Mouse (Mus musculus) gastrocnemius, postnatal 36 days (tissue): ENCODE measurements around the gene Snx32. TPM values are rescaled to one million over a fixed set of nuclear protein-coding genes. Genes with fewer than 3 reads are reported as not detected.

ENCODE experiments used
- DNase-seq, 2 experiments: peaks; one replicate each; pipeline ENCODE4 v3.0.0; 2022
- intact Hi-C: fragments of 180-260 bp; cut with DNase I; formaldehyde crosslinking; loops from one replicate; pipeline ENCODE4 v1.15.1; 2025
- total RNA-seq, 2 experiments: library from RNA; stranded (reverse); gene quantifications; 2 replicates each; pipeline ENCODE4 v1.2.3; 2021

Gene Snx32
- total RNA-seq, 2 experiments from 2014 or later, result 5.2 to 7.8 TPM

DNA sequence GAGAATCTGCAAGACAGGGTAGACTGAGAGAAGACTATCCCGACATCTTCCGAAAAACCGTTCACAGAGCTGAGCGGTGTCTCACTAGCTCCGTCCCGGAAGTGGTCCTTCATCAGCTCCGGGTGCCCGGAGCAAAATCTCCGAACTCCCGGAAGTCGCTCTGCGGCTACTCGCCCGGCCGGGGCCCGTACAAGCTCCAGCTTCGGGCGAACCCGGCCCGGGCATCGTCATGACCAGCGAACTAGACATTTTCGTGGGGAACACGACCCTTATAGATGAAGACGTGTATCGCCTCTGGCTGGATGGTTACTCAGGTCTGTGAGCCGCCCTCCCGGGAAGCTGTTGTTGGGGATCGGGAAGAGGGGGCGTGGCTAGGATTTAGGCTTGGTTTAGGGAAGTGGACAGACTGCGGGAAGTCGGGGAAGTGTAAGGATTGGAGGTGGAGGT lies 49.9 kb downstream of the Snx32 start, which contains the start of gene Fibp:
Fibp (plus strand) TSS at position 151 of the 447 bp plus-strand sequence.
- DNase-seq, result peak; percentile 78 to 89
- intact Hi-C loops, result loop anchor here (5.0 kb wide), 1 partner anchor 107 kb away; the partner anchor contains the start of gene Ap5b1

DNA sequence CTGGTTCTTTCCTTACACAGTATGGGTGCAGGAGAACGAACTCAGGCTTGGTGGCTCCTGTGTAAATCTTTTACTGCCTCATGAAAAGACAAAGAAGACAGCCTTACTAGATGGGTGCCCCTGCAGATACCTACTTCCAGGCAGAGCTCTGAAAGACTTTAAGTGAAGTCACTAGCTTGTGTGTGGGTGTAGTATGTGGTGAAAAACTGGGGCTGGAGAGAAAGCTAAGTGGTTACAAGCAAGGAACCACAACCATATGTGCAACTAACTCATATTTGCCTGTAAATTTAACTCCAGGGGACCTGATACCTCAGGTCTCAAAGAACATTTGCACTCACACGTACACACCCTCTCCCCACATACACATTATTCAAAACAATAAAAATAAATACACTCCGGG lies 50.4 kb downstream of the Snx32 start:
- no peak for DNase-seq
- intact Hi-C loops, result loop anchor here (5.0 kb wide), 1 partner anchor 107 kb away; the partner anchor contains the start of gene Ap5b1

- intact Hi-C loops, result no loop called here
- no peak for DNase-seq
These were observed 51.3 kb downstream of the Snx32 start for GRCm38 (mm10) chr19:5459019-5459418.

DNA sequence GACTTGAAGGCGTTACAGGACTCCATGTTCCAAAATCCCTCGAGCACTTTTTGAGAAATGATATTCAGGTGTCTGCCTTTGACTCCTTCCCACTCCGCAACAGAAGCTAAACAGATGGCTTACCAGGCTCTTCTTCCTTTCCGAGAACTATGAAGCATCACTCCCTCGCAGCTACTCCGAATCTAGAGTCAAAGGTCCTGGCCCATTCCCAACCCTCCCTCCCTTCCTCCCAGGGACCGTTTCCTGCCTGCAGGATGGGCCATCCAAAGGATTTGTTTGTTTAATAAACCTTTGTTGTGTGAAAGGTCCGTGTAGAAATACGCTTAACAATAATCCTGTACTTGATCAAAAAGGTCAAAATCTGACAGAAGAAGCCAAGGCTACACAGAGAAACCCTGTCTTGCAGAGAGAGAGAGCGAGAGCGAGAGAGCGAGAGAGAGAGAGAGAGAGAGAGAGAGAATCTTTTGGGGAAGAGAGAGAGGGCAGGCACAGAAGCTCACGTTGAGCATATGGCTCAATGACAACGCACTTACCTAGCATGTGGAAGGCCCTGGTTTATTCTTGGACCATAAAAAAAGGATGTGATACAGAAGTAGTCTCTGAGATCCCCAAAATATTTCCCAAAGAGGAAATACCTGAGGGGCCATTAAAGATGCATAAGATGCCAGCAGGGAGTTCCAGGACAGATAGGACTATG lies 52.4 kb downstream of the Snx32 start, which contains the start of gene Ccdc85b:
Ccdc85b (minus strand) TSS at position 149 of the 697 bp plus-strand sequence.
- intact Hi-C loops, result no loop called here

GRCm38 (mm10) chr19:5456922-5457745 lies 53.2 kb downstream of the Snx32 start:
- intact Hi-C loops, result no loop called here
- peak; percentile 91 to 93 for DNase-seq

More for the DNA sequence above, 52.4 kb downstream of the Snx32 start, which contains the start of gene Ccdc85b:
- DNase-seq, result no peak

DNA sequence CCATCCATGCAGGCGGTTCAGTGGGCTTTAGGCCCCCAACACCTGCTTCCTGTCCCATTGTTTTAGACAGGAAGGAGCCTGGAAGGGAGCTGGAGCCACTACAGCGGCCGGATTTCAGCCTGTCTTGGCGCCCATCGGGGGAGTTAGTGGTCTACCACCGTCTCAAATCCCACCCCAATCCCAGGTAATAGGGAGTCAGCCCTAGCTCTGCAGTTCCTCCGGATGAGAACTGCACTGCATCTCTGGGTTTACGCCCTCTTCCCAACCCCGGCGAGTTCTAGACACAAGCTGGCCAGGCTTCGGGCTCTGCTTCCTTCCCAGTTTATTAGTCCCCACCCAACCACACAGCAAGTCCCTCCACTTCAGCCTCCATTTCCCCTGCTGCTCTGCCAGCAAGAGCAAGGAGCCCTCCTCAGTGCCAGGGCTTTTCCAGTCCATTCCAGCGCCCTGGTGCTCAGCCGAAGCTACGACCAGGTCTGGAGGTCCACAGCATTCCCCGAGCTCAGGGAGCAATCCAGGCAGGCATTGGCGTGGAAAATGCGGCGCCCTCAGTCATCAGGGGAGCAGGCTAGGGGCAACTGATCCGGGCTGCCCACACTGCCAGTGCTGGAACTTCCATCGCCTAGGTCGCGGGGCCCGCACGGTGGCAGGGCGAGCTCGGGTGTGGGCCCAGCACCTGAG lies 54.0 kb downstream of the Snx32 start:
- DNase-seq, result no peak
- intact Hi-C loops, result no loop called here

DNA sequence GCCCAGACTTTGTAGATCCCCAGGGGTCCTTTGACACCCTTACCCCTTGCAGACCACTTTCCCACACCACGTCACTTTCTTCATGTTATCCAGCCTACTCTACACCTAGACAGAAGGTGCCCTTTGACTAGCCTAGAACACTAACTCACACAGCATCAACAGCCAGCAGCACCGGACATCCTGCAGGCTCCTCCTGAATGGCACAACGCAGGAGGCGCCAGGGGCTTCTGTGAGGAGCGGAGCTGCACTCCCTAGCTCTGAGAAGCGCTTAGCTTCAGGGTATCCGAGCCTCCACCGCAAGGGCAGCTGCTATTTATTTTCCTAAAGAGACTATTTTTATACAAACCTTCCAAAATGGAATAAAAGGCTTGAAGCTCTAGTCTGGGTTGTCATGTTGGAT lies 54.8 kb downstream of the Snx32 start:
- no peak for DNase-seq
- intact Hi-C loops, result no loop called here

DNA sequence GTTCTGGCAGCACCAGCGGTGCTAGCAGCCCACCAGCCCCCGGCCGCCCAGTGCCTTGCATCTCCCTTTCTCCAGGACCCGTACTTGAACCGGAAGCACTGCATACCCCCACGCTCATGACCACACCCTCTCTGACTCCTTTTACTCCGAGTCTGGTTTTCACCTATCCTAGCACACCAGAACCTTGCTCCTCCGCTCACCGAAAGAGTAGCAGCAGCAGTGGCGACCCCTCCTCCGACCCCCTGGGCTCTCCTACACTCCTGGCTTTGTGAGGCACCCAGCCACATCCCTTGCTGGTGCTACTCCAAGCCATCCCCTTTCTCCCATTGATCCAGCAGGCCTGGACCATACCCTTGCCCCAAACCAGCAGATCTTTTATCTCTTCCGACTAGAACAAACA lies 55.3 kb downstream of the Snx32 start:
- intact Hi-C loops, result no loop called here
- no peak for DNase-seq

DNA sequence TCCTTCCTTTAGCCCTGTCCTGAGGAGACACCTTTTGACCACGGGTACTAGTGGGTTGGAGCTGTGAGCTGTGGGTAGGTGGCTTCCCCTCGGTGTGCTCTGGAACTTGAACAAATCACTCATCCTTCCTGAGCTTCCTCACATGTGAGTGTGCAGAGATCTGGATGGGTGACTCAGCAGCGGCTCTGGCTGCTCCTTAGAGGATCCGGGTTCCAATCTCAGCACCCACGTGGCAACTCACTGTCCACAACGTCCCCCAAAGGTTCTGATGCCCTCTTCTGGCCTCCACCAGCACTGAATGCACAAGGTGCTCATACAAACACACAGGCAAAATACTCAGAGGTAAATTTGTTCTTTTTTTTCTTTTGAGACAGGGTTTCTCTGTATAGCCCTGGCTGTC lies 58.6 kb downstream of the Snx32 start:
- no peak for DNase-seq
- intact Hi-C loops, result no loop called here

GRCm38 (mm10) chr19:5449673-5450072 lies 60.7 kb downstream of the Snx32 start:
- intact Hi-C loops, result no loop called here
- DNase-seq, result no peak

- intact Hi-C loops, result no loop called here
- no peak for DNase-seq
These were observed 61.8 kb downstream of the Snx32 start for GRCm38 (mm10) chr19:5448354-5449150.

DNA sequence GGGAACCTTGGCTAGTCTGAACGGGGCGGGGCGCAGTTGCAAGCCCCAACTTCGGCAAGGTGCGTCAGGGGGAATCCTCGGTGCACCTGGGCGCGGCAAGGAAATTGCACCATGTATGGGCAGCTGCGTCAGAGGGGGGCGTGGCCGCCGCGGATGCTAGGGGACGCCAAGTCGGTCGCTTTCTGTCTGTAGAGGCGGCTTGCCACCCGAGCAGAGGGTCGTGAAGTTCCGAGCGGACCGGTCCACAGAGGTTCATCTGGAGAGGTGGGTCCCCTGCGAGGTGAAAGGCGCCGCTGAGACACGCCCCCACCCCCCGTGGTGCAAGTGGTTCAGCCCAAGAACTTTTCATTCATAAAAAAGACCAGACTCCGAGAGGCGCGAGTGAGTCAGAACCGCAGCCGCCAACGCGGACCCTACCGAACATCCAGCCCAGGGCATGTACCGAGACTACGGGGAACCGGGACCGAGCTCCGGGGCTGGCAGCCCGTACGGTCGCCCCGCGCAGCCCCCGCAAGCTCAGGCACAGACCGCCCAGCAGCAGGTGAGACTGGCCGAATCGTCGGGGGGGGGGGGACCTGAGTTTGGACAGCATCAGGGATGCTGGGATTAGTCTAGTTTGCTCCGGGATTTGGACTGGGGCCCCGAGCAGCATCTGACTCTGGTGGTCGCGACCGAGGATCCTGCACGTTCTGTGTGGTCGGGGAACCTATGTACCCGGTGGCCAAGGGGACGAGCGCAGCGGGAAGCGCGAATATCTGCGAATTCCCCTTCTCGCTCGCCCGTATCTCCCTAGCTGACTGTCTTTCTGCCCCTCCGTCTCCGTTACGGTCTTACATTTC lies 62.6 kb downstream of the Snx32 start, which contains the start of gene Fosl1:
Fosl1 (plus strand) TSS at position 33 of the 839 bp plus-strand sequence.
- DNase-seq, result peak in 1 of 2 experiments; percentile 57
- intact Hi-C loops, result no loop called here

DNA sequence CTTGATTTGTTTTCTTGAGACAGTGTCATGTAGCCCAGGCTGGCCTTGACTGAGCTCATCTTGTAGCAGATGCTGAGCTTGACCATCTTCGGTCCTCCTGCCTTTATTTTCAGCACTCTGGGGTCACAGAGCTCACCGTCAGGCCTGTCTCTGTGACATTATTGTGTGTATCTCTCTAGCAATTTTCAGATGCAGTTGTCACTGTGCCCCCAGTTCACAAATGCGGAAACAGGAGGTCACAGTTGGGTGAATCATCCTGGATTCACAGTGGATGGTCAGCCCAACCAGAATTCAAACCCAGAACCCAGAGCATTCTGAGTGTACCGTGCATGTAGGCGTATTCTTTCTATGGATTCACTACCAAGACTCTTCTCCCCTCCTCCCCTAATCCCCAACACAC lies 64.6 kb downstream of the Snx32 start:
- intact Hi-C loops, result no loop called here
- DNase-seq, result no peak

DNA sequence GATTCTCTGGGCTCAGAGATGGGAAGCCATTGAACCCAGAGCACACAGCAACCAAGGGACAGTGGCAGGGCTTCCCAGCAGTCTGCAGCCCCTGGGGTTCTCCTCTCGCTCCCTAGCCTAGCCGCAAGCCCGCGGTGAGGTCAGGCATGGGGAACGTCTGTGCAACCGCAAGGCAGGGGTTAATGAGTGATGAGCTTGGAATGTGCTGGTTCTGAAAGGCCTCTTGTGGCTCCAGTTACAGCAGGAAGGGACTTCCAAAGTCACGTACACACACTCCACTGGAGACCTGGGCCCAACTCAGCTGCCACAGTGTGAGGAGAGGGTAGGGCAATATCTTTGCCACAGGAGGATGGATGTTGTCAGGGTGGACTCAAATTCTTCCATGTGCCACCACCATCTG lies 65.4 kb downstream of the Snx32 start:
- intact Hi-C loops, result no loop called here
- DNase-seq, result no peak

GRCm38 (mm10) chr19:5444371-5444908 lies 65.9 kb downstream of the Snx32 start:
- intact Hi-C loops, result no loop called here
- DNase-seq, result no peak
